Mouse (Mus musculus): ENCODE measurements at regions not wholly inside any gene's neighbourhood (a gene's known extent, or its start where the extent isn't known, plus 50 kb on each side); places are given as distances from the start of the nearest gene placed in this dataset.

GRCm38 (mm10) chr4:54611990-54612980 lies 332.6 kb upstream of the Zfp462 start:
- DNase-seq: no peak

GRCm38 (mm10) chr4:54613076-54613475 lies 331.8 kb upstream of the Zfp462 start:
- DNase-seq: no peak

GRCm38 (mm10) chr4:54613611-54614010 lies 331.2 kb upstream of the Zfp462 start:
- no peak for DNase-seq

- no peak for DNase-seq
Observed at GRCm38 (mm10) chr4:54615886-54616285, 329.0 kb upstream of the Zfp462 start.

- DNase-seq: no peak
Observed at GRCm38 (mm10) chr4:54624024-54624873, 320.6 kb upstream of the Zfp462 start.

- no peak for DNase-seq
Observed at GRCm38 (mm10) chr4:54636986-54637641, 307.7 kb upstream of the Zfp462 start.

GRCm38 (mm10) chr4:54646033-54646432 lies 298.8 kb upstream of the Zfp462 start:
- no peak for DNase-seq

GRCm38 (mm10) chr4:54646459-54646858 lies 298.4 kb upstream of the Zfp462 start:
- DNase-seq: no peak

- no peak for DNase-seq
Observed at GRCm38 (mm10) chr4:54648254-54648653, 296.6 kb upstream of the Zfp462 start.

DNA sequence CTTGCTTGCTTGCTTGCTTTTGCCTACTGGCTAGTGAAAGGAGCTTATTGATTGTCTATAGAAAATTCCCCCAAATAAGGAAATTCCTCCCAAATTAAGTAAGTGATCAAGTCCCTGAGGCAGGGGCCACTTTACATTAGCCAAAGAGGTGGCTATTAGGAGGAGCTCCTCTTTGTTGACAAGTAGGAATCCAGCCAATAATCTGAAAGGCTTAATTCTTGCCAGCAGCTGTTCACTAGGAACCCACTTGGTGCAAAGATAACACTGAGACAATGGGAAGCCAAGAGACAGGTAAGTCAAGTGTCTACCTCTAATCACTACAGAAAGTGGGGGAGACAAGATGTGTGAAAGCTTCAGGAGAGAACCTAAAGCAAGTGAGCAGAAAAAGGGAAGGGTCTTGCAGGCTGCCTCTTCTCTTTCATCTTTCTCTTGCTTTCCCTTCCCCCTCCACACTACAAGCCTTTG lies 293.2 kb upstream of the Zfp462 start:
- no peak for DNase-seq

DNA sequence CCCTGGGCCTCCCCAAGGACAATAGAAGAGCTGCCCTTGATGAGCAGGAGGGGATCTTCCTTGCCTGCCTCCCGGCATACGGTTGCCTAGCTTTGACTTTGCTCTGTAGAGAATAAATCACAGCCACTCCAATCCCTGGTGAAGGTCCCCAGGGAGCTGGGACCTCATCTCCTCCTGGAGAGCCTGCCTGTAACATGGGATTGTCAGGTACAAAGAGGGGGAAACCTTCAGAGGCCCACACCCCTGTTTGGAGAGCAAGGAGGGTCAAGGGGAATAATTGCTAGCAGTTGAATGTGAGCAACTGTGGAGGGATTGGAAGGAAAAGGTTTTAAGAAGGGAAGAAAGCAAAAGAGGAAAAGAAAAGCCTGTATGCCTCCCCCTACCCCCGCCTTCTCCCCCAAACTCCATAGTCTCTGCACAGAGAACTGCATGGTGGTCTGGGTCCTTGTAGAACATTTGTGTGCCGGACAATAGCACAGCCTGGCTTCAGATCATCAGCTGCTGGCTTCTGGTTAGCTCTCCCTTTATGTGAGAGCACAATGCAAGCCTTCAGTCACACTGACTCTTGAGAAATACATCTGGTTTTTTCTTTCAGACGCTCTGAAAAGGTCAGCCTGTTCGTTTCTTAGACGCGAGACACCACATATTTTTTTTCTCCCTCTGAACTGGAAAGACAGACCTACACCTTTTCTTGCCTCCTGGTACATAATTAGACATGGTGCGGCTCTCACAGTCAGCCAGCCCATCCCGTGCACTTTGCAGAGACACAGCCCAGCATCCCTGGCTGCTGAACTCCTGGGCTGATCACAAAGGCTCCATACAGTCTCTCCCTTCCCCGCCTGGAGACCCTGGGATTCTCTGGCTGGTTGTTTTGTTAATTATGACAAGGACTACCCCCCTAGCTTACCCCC lies 292.5 kb upstream of the Zfp462 start:
- no peak for DNase-seq

GRCm38 (mm10) chr4:54653097-54653776 lies 291.6 kb upstream of the Zfp462 start:
- no peak for DNase-seq
